Mouse (Mus musculus): Measurements from ENCODE around the gene Gm8926.
"Not testable (repeated sequence)": the region's sequence is repeated elsewhere in the genome, so short reads cannot be mapped to it uniquely, and the experiment has no call there.

The Gm8926 gene

DNA sequence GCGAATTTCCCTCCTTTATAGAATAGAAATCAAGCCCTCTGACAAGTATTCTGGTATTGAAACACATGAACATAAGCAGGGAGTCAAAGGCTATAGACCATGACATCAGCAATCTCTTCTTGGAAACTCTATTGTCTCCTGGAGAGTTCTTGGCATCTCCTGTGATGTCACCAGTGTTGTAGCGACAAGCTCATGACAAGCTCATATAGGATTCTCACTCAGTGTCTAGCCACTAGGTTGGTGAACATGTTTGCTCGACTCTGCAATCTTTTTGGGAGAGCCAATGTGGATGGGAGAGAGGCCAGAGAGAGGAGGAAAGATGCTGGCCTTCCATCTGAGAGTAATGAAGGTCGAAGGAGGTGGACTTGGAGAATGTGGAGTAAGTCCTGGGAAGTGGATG is at the start of gene Gm8926:
Gm8926 (plus strand) TSS at position 301 of the 400 bp plus-strand sequence.
- not testable (repeated sequence) for DNase-seq

Measured in right cerebral cortex, postnatal 25 days (tissue).